Mouse (Mus musculus) spleen, embryonic (tissue): ENCODE results near the gene Pak7.

ENCODE experiments used
- CTCF ChIA-PET: fragments of 350-600 bp; sonication (Branson Sonifier 250); formaldehyde crosslinking; loops from one replicate; lab custom pipeline; 2022; lab: Charles Lee

The Pak7 gene

GRCm38 (mm10) chr2:136175030-136175429, 212.7 kb downstream of the Pak7 start:
- CTCF ChIA-PET: no interaction called here

GRCm38 (mm10) chr2:136150752-136151151, 237.0 kb downstream of the Pak7 start:
- CTCF ChIA-PET: no interaction called here

GRCm38 (mm10) chr2:136149530-136149929, 238.2 kb downstream of the Pak7 start:
- CTCF ChIA-PET: no interaction called here

GRCm38 (mm10) chr2:136148999-136149398, 238.8 kb downstream of the Pak7 start:
- CTCF ChIA-PET: no interaction called here

- CTCF ChIA-PET: no interaction called here
These were observed 247.0 kb downstream of the Pak7 start for GRCm38 (mm10) chr2:136140807-136141206.

GRCm38 (mm10) chr2:136139159-136140069, 248.4 kb downstream of the Pak7 start:
- CTCF ChIA-PET: no interaction called here

GRCm38 (mm10) chr2:136138451-136138850, 249.3 kb downstream of the Pak7 start:
- CTCF ChIA-PET: no interaction called here

GRCm38 (mm10) chr2:136121867-136122266, 265.9 kb downstream of the Pak7 start:
- CTCF ChIA-PET: no interaction called here

GRCm38 (mm10) chr2:136118006-136118405, 269.8 kb downstream of the Pak7 start:
- CTCF ChIA-PET: no interaction called here

GRCm38 (mm10) chr2:136113374-136113773, 274.4 kb downstream of the Pak7 start:
- CTCF ChIA-PET: no interaction called here

GRCm38 (mm10) chr2:136109038-136109363, 278.8 kb downstream of the Pak7 start:
- CTCF ChIA-PET: no interaction called here

- CTCF ChIA-PET: no interaction called here
These were observed 279.4 kb downstream of the Pak7 start for GRCm38 (mm10) chr2:136108124-136109037.

GRCm38 (mm10) chr2:136107597-136107996, 280.2 kb downstream of the Pak7 start:
- CTCF ChIA-PET: no interaction called here

- CTCF ChIA-PET: no interaction called here
These were observed 290.6 kb downstream of the Pak7 start for GRCm38 (mm10) chr2:136097143-136097542.

GRCm38 (mm10) chr2:136095978-136096377, 291.8 kb downstream of the Pak7 start:
- CTCF ChIA-PET: no interaction called here

GRCm38 (mm10) chr2:136064356-136064755, 323.4 kb downstream of the Pak7 start:
- CTCF ChIA-PET: no interaction called here

- CTCF ChIA-PET: no interaction called here
These were observed 328.6 kb downstream of the Pak7 start for GRCm38 (mm10) chr2:136059029-136059669.

- CTCF ChIA-PET: no interaction called here
These were observed 329.4 kb downstream of the Pak7 start for GRCm38 (mm10) chr2:136058398-136058797.

- CTCF ChIA-PET: no interaction called here
These were observed 329.9 kb downstream of the Pak7 start for GRCm38 (mm10) chr2:136057861-136058331.

GRCm38 (mm10) chr2:136051688-136052289, 336.0 kb downstream of the Pak7 start, which contains the start of gene Lamp5:
Gene Lamp5 (plus strand): TSS chr2:136052239.
- CTCF ChIA-PET: interaction anchor here (0.6 kb wide), 1 partner anchor 25 kb away, joined by 5 read pairs; no protein-coding TSS in a partner anchor
